Mouse (Mus musculus): ENCODE measurements around the gene Mysm1. TPM values are rescaled to one million over a fixed set of nuclear protein-coding genes. Genes with fewer than 3 reads are reported as not detected.

Mysm1 gene
- polyA plus RNA-seq, 1 experiment from 2014 or later, result 32.4 TPM

- DNase-seq (ENCODE audit: low spot score), result no peak
- H3K4me2 ChIP-seq (ENCODE audit: low read length), result no peak overlapping the region
- H3K9me3 ChIP-seq (ENCODE audit: control insufficient read depth, low read length), result no peaks in the 10 kb centered on the region
- WGBS, result 46% methylated on average over 4 of the region's 4 CpGs
- H3K4me1 ChIP-seq (replicated peaks; ENCODE audit: control insufficient read depth, insufficient read depth, low read length), result no peaks in the 10 kb centered on the region
- no peaks in the 10 kb centered on the region for H3K36me3 ChIP-seq (ENCODE audit: control insufficient read depth, insufficient read depth, low read length)
- H3K27ac ChIP-seq (ENCODE audit: low read depth), result no peak overlapping the region
- H3K4me3 ChIP-seq (ENCODE audit: low read depth, low read length), result no peak overlapping the region
- H3K9ac ChIP-seq (ENCODE audit: low read length), result no peak overlapping the region
- H3K27me3 ChIP-seq (replicated peaks; ENCODE audit: control insufficient read depth, insufficient read depth, low read length), result no peaks in the 10 kb centered on the region
- ATAC-seq (replicated peaks; ENCODE audit: low FRiP score, low TSS enrichment, low read depth), result no peak
Observed at GRCm38 (mm10) chr4:94987725-94988124, 8.8 kb upstream of the Mysm1 start.

DNA sequence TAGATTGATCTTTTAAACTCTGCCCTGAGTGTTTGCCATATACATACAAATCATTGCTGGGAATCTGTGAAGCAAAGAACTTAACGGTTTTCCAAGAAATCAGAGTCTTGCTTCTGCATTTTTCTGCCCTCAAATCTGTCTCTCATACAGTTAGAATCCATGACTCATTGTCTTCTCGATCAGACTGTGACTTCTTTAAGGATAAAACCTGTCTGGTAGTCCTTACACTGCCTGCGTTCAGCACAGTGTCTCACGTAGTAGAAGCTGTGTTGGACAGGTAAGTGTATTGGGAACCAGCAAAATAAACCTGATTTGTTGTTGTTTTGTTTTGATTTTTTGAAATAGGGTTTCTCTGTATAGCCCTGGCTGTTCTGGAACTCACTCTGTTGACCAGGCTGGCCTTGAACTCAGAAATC lies 608 bp upstream of the Mysm1 start:
- no peaks in the 10 kb centered on the region for H3K27me3 ChIP-seq (replicated peaks; ENCODE audit: control insufficient read depth, insufficient read depth, low read length)
- peak overlapping the region; percentile 85 for H3K27ac ChIP-seq (ENCODE audit: low read depth)
- peaks cover 10% of the 10 kb centered on the region for H3K4me1 ChIP-seq (replicated peaks; ENCODE audit: control insufficient read depth, insufficient read depth, low read length)
- 46% methylated on average over 4 of the region's 4 CpGs for WGBS
- peak overlapping the region; percentile 75 for H3K4me3 ChIP-seq (ENCODE audit: low read depth, low read length)
- no peaks in the 10 kb centered on the region for H3K9me3 ChIP-seq (ENCODE audit: control insufficient read depth, low read length)
- H3K4me2 ChIP-seq (ENCODE audit: low read length), result peak overlapping the region; percentile 67
- H3K9ac ChIP-seq (ENCODE audit: low read length), result peak overlapping the region; percentile 90
- H3K36me3 ChIP-seq (ENCODE audit: control insufficient read depth, insufficient read depth, low read length), result 0 out of 2 replicates have a peak, but pooled peaks cover 12% of the 10 kb centered on the region
- peak; percentile 22 for ATAC-seq (replicated peaks; ENCODE audit: low FRiP score, low TSS enrichment, low read depth)
- DNase-seq (ENCODE audit: low spot score), result no peak

DNA sequence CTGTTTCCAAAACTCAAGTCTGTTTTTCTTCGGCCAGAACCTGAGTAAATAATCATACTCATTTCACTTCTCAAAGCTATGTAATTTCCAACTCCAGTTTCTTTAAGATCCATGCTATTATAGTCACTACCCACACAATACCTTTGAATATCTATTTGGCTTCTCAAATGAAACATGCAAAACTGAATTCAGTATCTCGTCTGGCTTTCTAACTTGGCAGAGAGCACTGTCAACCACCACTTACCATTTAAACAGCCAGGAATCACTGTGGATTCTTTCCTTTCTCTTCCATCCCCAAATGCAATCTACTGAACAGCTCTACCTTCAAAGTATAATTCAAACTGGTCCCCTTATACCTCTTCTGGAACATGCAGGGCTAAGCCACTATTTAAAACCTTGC lies 5.6 kb downstream of the Mysm1 start:
- no peaks in the 10 kb centered on the region for H3K9me3 ChIP-seq (ENCODE audit: control insufficient read depth, low read length)
- no peak overlapping the region for H3K4me3 ChIP-seq (ENCODE audit: low read depth, low read length)
- H3K36me3 ChIP-seq (ENCODE audit: control insufficient read depth, insufficient read depth, low read length), result peaks cover 60% of the 10 kb centered on the region
- H3K4me1 ChIP-seq (replicated peaks; ENCODE audit: control insufficient read depth, insufficient read depth, low read length), result peaks cover 10% of the 10 kb centered on the region
- H3K9ac ChIP-seq (ENCODE audit: low read length), result no peak overlapping the region
- DNase-seq (ENCODE audit: low spot score) (no peak), ATAC-seq (replicated peaks; ENCODE audit: low FRiP score, low TSS enrichment, low read depth) (no peak)
- WGBS, result 84% methylated on average over 2 of the region's 2 CpGs
- H3K27me3 ChIP-seq (replicated peaks; ENCODE audit: control insufficient read depth, insufficient read depth, low read length), result no peaks in the 10 kb centered on the region
- no peak overlapping the region for H3K4me2 ChIP-seq (ENCODE audit: low read length)
- no peak overlapping the region for H3K27ac ChIP-seq (ENCODE audit: low read depth)

DNA sequence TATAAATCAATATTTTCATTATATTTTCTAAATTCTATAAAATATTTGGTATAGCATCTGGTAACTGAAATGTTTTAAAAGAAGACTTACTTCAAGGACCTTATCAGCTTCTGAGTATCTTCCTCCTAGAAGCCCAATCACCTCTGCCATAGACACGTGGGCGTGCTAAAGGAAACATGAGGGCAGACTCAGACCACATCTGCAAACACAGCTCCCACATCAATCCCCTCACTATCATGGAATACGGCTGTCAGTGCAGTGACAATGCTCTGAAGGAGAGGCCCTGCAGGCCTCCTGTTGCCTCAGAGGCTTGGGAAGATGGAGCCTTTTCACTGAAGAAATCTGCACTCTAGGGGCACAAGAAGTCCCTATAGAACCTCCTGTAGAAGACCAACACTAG lies 26.1 kb downstream of the Mysm1 start:
- no peak for ATAC-seq (replicated peaks; ENCODE audit: low FRiP score, low TSS enrichment, low read depth)
- no peak overlapping the region for H3K27ac ChIP-seq (ENCODE audit: low read depth)
- H3K27me3 ChIP-seq (replicated peaks; ENCODE audit: control insufficient read depth, insufficient read depth, low read length), result no peaks in the 10 kb centered on the region
- H3K4me2 ChIP-seq (ENCODE audit: low read length), result no peak overlapping the region
- no peak overlapping the region for H3K4me3 ChIP-seq (ENCODE audit: low read depth, low read length)
- DNase-seq (ENCODE audit: low spot score), result no peak
- H3K36me3 ChIP-seq (ENCODE audit: control insufficient read depth, insufficient read depth, low read length), result peaks cover 87% of the 10 kb centered on the region
- 71% methylated on average over 3 of the region's 3 CpGs for WGBS
- no peaks in the 10 kb centered on the region for H3K4me1 ChIP-seq (replicated peaks; ENCODE audit: control insufficient read depth, insufficient read depth, low read length)
- H3K9me3 ChIP-seq (ENCODE audit: control insufficient read depth, low read length), result no peaks in the 10 kb centered on the region
- H3K9ac ChIP-seq (ENCODE audit: low read length), result no peak overlapping the region

GRCm38 (mm10) chr4:94941221-94941855 lies 37.6 kb downstream of the Mysm1 start:
- H3K27ac ChIP-seq (ENCODE audit: low read depth), result no peak overlapping the region
- peaks cover 52% of the 10 kb centered on the region for H3K36me3 ChIP-seq (ENCODE audit: control insufficient read depth, insufficient read depth, low read length)
- H3K4me3 ChIP-seq (ENCODE audit: low read depth, low read length), result no peak overlapping the region
- H3K9me3 ChIP-seq (ENCODE audit: control insufficient read depth, low read length), result no peaks in the 10 kb centered on the region
- no peaks in the 10 kb centered on the region for H3K4me1 ChIP-seq (replicated peaks; ENCODE audit: control insufficient read depth, insufficient read depth, low read length)
- ATAC-seq (replicated peaks; ENCODE audit: low FRiP score, low TSS enrichment, low read depth), result no peak
- H3K4me2 ChIP-seq (ENCODE audit: low read length), result no peak overlapping the region
- no peak for DNase-seq (ENCODE audit: low spot score)
- 75% methylated on average over 11 of the region's 11 CpGs for WGBS
- H3K27me3 ChIP-seq (replicated peaks; ENCODE audit: control insufficient read depth, insufficient read depth, low read length), result no peaks in the 10 kb centered on the region
- H3K9ac ChIP-seq (ENCODE audit: low read length), result no peak overlapping the region

GRCm38 (mm10) chr4:94928743-94929142 lies 50.2 kb downstream of the Mysm1 start, which contains the start of gene Eqtn:
Gene Eqtn, minus strand, starts transcription at chr4:94928843.
- Histone ChIP-seq H3K36me3 (ENCODE audit: control insufficient read depth, insufficient read depth, low read length) (no peaks in the 10 kb centered on the region), H3K27ac (ENCODE audit: low read depth) (no peak within 1 kb of the TSS), H3K4me3 (ENCODE audit: low read depth, low read length) (no peak within 1 kb of the TSS), H3K4me2 (ENCODE audit: low read length) (no peak within 1 kb of the TSS), H3K9me3 (ENCODE audit: control insufficient read depth, low read length) (no peaks in the 10 kb centered on the region), H3K9ac (ENCODE audit: low read length) (no peak within 1 kb of the TSS), H3K4me1 (replicated peaks; ENCODE audit: control insufficient read depth, insufficient read depth, low read length) (no peaks in the 10 kb centered on the region), H3K27me3 (replicated peaks; ENCODE audit: control insufficient read depth, insufficient read depth, low read length) (no peaks in the 10 kb centered on the region)
- no peak for DNase-seq (ENCODE audit: low spot score)
- no peak for ATAC-seq (replicated peaks; ENCODE audit: low FRiP score, low TSS enrichment, low read depth)

DNA sequence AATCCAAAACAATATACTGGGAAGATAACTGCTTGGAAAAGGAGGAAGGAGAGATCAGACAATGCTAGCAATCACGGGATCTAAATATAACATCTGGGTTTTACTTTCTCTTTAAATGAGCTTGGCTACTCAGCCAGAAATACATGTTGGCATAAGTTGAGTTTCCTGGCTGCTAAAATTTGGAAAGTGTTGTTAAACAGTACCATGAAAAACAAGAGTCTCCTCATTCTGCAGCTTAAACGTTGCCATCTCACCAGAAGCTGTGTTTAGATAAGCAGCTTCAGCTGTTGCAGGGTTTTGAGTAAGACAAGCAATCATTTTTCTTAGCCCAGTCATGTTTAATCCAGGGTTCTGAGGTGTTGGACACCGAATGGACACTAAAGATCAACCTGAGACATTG lies 77.1 kb downstream of the Mysm1 start:
- no peak overlapping the region for H3K27ac ChIP-seq (ENCODE audit: low read depth)
- no peak for ATAC-seq (replicated peaks; ENCODE audit: low FRiP score, low TSS enrichment, low read depth)

GRCm38 (mm10) chr4:94900744-94901143 lies 78.2 kb downstream of the Mysm1 start:
- ATAC-seq (replicated peaks; ENCODE audit: low FRiP score, low TSS enrichment, low read depth), result no peak
- no peaks in the 10 kb centered on the region for H3K4me1 ChIP-seq (replicated peaks; ENCODE audit: control insufficient read depth, insufficient read depth, low read length)
- no peak overlapping the region for H3K27ac ChIP-seq (ENCODE audit: low read depth)
- no peaks in the 10 kb centered on the region for H3K36me3 ChIP-seq (ENCODE audit: control insufficient read depth, insufficient read depth, low read length)
- H3K9me3 ChIP-seq (ENCODE audit: control insufficient read depth, low read length), result no peaks in the 10 kb centered on the region
- H3K27me3 ChIP-seq (replicated peaks; ENCODE audit: control insufficient read depth, insufficient read depth, low read length), result no peaks in the 10 kb centered on the region
- 28% methylated on average over 2 of the region's 2 CpGs for whole genome bisulfite sequencing
- no peak overlapping the region for H3K4me2 ChIP-seq (ENCODE audit: low read length)
- no peak overlapping the region for H3K9ac ChIP-seq (ENCODE audit: low read length)
- DNase-seq (ENCODE audit: low spot score), result no peak
- no peak overlapping the region for H3K4me3 ChIP-seq (ENCODE audit: low read depth, low read length)

More for the DNA sequence above, 77.1 kb downstream of the Mysm1 start:
- Histone ChIP-seq H3K4me2 (ENCODE audit: low read length) (no peak overlapping the region), H3K9ac (ENCODE audit: low read length) (no peak overlapping the region), H3K36me3 (ENCODE audit: control insufficient read depth, insufficient read depth, low read length) (no peaks in the 10 kb centered on the region), H3K9me3 (ENCODE audit: control insufficient read depth, low read length) (no peaks in the 10 kb centered on the region), H3K27me3 (replicated peaks; ENCODE audit: control insufficient read depth, insufficient read depth, low read length) (no peaks in the 10 kb centered on the region), H3K4me3 (ENCODE audit: low read depth, low read length) (no peak overlapping the region), H3K4me1 (replicated peaks; ENCODE audit: control insufficient read depth, insufficient read depth, low read length) (no peaks in the 10 kb centered on the region)
- DNase-seq (ENCODE audit: low spot score), result no peak
- 44% methylated on average over 3 of the region's 3 CpGs for WGBS
